Mouse (Mus musculus) heart, adult 18-20 months (tissue): ENCODE measurements around the gene Gar1. TPM values are rescaled to one million over a fixed set of nuclear protein-coding genes. Genes with fewer than 3 reads are reported as not detected.
A peak's percentile ranks its signal among the peaks of the same experiment; 100 is the strongest.

Experiments
- DNase-seq, 2 experiments: peaks; one replicate each; pipeline ENCODE4 v3.0.0; 2021 to 2022; ENCODE audit warnings: mixed read lengths in 1 of 2
- long read RNA-seq, 2 experiments: library from polyadenylated mRNA; stranded (forward); transcript quantifications; one replicate each; pipeline ENCODE4 v2.0.0; 2021
- total RNA-seq, 2 experiments: library from RNA; stranded (reverse); gene quantifications; 2 replicates each; pipeline ENCODE4 v1.2.3; 2021

Gene Gar1
- total RNA-seq = 10 to 100 TPM; 14.7 to 17.5 TPM
- long read RNA-seq, experiment 1, transcript Gar1-201 (7 exons, 1,271 nt) = major isoform, 8 of 13 reads
- long read RNA-seq, experiment 1, partial matches to known transcripts = 0 of 13 reads
- long read RNA-seq, experiment 1, other reads (novel, unspliced or antisense) = 5 of 13 reads
- long read RNA-seq, experiment 2, partial matches to known transcripts = 2 of 11 reads
- long read RNA-seq, experiment 2, other reads (novel, unspliced or antisense) = 5 of 11 reads

DNA sequence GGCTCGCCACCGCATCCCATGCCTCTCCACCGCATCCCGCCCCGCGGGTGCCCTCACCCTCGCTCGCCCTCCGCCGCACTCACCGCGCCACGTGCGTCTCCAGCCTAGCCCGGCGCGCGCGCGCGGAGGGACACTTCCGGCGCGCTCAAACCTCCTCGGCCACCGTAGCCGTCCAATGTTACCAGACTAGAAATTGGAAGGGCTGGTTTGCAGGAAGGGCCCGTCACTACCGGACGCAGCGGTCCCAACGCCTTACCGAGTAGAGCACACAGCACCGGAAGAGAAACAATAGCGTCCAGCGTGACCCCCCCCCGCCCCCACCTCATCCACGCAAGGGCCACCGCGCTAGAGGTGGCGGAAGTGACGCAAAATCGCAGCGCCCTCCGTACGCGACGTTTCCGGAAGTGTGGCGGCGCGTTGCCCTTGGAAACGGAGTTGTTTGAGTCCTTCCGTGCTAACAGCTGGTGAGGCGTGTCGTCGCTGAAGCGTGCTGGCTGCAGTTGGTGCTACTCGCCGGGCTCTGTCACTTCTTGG, at the start of gene Gar1:
Gene Gar1 (minus strand): TSS at position 362 of the 534 bp plus-strand sequence.
- peak; percentile 97 for DNase-seq

DNA sequence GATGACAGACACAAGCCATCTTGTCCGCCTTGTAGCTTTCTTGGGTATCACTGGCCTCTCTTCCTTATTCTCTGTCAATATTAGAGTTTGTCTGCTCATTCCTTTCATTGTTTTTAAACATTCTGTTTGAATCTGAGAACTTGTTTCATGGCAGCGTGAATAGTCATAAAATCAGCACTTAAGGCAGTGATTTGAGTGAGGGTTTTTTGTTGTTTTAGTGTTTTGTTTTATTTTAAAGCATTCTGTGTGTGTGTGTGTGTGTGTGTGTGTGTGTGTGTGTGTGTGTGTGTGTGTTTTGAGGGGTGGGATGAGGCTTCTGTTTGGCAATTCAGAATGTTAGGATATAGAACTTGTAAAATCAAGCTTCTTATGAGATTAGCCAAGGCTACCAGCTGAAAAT, 48.7 kb upstream of the Gar1 start:
- DNase-seq = no peak

DNA sequence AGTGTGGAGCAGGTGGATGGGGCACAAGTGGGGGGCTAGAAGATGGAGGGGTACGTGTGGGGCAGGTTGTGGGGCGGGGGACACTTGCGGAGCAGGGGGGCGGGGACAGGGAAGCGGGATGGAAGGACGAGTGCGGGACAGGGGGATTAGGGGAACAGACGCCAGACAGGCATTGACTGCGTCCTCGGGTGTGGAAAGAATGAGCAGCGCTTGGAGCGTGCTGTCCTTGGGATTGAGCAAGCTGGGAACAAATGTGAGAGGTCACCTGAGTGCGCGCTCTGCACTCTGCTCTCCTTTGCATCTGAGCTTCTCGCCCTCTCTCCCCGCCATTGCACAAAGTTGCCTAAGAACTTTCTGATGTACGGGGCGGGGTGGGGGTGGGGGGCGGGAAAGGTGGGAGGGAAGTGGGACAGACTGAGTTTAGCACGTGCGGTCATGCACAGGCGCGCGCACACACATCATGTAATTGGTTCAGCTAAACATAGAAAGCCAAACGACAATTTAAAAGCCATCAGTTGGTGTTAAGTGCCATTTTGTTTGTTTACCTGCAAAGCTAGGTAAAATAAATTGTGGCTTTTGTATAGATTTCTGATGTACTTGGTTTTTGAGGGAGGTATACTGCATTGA, 48.0 kb upstream of the Gar1 start:
- DNase-seq = peak; percentile 45 to 58

- DNase-seq = peak; percentile 91 to 94
Measured at GRCm38 (mm10) chr3:129878405-129879021, 47.3 kb upstream of the Gar1 start, which contains the start of gene Pla2g12a. Pla2g12a (plus strand) TSS chr3:129878606.

DNA sequence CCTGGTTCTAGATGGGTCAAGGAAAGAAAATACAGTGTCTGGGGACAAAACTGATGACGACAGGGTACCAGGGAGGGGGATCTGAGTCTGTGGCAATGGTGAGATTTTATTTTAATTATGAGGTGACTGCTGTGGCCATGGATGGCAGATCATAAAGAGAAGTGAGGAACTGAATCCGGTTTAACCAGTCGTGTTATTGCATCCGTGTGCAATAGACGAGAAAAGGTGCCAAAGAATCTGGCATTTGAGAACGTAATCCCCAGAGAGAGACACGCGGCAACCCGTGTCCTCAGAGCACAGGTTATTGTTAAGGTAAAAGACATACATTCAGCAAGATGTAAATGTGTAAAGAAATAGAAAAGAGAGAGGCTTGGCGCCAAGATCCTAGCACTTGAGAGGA, 46.1 kb upstream of the Gar1 start:
- DNase-seq = no peak

DNA sequence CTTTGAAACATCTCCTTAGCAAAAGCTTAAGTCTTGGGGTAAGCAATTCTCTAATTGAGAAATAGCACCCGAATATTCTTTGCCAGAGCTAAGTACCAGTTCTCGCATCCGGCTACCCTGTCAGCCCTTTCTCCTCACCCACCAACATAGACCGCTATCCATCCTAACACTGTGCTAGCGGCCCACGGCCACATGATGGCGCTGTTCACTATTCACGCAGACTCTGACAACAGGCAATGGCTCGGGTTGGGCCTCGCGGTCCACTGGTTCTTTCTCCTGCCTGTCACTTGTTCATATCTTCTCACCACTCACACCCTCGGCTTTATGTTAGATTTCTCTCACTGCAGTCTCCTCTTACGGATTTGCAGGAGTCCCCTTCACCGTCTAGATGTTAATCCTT, 32.5 kb upstream of the Gar1 start:
- DNase-seq = peak; percentile 33 to 61

GRCm38 (mm10) chr3:129862592-129862991, 31.4 kb upstream of the Gar1 start:
- no peak for DNase-seq

DNA sequence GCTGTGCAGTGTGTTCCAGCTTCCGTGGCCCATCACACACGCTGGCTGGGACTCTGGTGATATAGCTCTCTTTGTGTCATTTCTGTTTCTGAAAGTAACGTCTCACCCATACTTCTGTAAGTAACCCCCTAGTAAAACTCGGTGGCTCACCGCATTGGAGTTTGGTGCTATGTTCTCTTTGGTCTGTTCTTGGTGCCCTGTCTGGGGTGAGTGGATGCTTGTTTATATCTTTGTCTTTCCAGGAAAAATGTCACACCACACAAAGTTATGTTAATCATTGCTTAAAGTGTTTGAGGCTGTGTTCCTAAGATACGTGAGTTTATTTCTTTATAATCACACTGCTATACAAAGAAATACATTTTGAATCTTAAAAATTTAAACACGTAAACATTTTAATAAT, 15.7 kb upstream of the Gar1 start:
- no peak for DNase-seq

DNA sequence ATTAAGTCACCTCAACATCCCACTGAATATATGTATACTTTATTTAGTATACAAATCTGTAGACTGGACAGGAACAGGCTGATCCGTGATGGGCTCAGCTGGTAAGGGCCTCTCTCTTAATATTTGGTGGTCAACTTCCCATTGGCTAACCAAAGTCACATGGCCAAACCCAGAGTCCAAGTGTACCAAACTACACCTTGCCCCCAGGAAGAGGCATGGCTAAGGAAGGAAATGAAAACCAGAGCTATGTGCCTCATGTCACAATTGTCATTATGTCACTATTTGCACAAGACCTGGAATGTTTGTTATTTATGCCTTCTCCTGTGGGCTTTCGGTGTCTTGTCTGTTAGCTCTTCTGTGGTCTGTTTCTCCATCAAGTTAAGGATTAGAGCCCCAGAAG, 14.7 kb upstream of the Gar1 start:
- no peak for DNase-seq

DNA sequence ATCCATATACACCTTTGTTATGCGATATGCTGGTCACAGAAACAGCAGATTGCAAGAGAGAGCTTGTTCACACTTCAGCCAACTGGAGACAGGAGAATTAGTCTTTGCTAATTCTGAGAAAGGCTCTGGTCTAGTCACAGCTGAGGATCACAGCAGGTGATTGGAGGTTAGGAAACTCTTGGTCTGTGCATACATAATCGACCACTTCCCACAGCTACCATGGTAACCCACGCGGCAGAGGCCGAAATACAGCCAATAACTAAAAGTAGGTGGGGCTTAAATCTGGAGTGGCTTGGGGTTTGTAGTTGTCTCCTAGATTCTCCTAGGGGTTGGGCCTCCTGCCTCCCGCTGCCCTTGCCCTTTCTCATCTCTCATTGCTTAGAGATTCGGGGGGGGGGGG, 6.8 kb upstream of the Gar1 start:
- no peak for DNase-seq

DNA sequence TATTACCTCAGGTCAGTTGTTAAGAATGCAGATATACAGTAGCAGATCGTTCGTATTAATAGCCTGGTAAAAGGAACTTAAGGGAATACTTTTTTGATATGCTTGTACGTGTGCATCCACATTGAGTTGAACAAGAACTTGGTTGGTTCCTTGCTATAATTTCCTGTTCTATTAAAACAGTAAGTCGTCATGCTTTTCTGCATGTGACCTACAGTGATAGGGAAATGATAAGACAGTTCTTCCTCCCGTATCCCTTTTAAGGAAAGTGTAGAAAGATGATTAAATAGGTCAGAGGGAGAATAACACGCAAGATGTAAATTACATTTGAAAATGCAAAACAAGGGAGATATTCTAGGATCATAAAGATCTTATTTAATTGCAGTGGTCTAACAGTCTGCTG, 5.8 kb upstream of the Gar1 start:
- DNase-seq = no peak

DNA sequence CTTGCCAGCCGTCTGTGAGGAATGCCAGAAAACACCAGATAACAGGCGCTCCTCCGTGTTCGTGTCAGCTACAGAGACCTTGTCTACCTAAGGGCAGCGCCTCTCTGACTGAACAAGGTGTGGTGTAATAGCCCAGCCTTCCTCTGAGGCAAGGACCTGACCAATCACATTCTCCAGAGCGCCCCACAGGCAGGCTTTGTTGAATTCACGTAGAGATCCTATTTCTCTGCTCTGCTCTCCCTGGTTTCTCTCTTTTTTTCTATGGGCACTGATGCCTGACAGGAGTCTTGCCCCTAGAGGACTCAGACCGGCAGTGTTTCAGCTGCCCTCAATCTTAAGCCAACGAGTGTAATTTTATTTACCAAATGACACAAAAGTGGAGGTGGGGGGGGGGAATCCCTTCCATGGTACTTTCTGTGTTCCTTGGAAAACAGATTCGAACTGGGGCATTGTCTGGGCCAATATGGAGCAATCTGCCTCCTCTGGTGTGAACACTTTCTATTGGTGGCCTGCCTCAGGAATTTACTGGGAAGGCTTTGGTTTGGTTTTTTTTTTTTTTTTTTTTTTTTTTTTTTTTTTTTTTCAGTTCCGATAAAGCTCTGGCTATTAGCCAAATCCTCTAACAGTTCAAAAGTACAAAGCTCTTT, 5.0 kb upstream of the Gar1 start:
- DNase-seq = peak in 1 of 2 experiments; percentile 15

DNA sequence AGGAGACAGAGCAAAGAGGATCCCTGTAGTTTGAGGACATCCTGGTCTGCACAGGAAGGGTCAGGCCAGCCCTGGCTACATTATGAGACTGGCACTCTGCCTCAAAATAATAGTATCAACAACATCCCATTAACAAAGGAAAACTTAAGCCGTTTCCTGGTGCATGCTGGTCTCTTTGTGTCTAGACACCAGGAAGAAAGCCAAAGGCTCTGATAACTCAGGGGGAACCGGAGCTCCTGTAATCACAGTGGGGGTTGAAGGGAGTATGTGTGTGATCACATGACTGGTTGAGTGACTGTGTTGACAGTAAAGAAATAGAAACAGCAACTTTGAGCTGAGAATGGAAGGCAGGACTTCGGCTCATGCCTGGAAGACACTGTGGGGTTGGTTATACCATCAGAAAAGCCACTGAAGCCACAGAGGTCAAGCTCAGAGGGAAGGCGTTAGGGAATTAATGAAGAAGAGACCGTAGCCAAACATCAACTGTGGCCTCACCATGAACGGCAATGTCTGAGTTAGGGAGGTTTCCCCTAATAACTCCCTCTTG, 4.3 kb upstream of the Gar1 start, which contains the start of gene Cfi:
Gene Cfi (plus strand): TSS at position 497 of the 547 bp plus-strand sequence.
- no peak for DNase-seq

DNA sequence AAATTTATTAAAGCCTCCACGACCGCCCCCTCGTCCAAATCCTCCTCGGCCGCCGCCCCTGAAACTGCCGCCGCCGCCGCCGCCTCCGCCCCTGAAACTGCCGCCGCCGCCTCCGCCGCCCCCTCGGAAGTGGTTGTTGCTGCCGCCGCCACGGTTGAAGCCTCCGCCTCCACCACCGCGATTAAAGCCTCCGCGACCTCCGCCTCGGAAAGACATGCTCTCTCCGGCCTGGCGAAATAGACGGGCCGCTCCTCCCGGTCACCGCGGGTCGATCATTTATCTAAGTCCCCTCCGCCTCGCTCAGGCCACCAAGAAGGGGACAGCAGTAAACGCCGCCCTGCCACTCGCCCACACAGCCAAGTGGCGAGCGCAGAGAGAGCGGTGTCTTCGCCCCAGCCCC, 570 bp downstream of the Gar1 start:
- no peak for DNase-seq

DNA sequence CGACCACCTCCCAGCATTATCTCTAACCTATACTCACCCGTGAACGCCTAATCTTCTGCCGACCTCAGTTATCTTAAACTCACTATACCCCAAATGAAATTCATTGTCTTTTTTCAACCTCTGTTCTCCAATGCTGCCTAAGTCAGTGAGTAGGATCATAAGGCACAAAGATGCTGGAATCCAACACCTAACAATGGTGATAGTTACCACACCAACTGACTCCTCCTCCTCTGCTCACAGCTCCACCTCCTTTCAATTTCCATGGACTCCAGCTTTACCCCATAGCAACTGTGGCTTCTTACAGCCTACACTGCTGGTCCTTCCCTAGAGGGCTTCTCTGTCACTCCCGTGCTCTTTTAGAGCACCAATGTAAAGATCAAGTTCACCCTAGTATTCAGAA, 3.5 kb downstream of the Gar1 start:
- DNase-seq = no peak

DNA sequence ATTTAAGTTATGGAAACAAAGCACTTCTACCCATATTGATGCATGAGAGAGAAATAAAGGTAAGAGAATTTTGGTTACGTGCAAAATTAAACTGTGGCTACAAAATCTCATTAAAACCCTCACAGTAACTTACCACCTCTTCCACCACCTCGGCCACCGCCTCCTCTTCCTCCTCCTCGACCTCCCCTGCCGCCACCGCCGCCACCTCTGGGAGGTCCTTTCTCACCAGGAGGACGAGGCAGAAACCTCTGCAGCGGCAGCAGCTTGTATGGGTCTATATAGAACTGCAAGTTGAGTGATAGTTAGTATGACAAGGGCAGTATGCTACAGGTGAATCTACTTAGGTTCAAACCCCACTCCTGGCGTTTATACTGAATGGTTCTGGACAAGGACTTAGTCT, 4.5 kb downstream of the Gar1 start:
- no peak for DNase-seq

GRCm38 (mm10) chr3:129824891-129825290, 6.3 kb downstream of the Gar1 start:
- no peak for DNase-seq

DNA sequence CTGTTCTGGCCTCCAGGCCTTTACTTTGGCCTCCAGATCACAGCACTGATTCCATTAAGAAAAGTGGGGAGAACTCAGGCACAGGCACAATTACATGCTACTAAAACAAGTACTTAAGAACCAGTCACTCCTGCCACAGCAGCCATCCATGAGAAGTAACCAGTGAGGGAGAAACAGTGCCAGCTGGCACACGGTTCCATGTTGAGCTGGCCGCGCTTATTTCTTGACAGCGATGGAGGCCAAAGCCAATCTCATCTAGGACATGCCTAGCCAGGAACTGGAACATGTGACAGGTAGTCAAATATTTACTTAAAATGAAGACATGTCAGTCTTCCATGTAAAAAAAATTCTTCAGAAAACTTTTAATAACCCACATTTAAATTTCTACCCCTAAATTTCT, 7.0 kb downstream of the Gar1 start:
- DNase-seq = peak; percentile 31 to 43

- DNase-seq = peak; percentile 4 to 33
Measured at GRCm38 (mm10) chr3:129823293-129823692, 7.9 kb downstream of the Gar1 start.

DNA sequence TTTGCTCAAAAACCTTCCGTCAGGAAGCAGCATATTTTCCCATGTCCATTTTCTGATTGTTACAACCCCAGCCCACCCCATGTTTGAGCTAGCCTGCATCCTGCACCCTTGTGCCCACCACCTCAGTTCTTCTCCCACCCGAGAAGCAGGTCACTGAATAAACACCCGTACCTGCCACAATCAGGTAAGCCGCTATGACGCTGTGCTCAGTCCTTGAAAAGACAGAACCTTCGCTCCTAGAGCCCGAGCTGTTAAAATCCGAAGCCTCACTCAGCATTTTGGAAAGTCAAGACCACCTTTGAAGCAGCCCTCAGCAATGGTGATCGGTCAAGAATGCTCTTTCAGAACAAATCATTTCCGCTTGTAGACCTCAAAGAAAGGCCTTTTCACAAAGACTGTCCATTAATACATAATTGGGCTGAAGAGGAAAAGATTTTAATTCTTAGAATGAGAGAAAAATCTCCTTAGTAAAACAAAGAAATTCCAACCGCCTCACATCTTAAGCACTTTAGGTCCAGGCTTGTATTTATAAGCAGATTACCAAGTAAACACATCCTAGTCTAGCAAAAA, 8.9 kb downstream of the Gar1 start, which contains the start of gene Rrh:
Gene Rrh (minus strand): TSS at position 382 of the 570 bp plus-strand sequence.
- DNase-seq = no peak

DNA sequence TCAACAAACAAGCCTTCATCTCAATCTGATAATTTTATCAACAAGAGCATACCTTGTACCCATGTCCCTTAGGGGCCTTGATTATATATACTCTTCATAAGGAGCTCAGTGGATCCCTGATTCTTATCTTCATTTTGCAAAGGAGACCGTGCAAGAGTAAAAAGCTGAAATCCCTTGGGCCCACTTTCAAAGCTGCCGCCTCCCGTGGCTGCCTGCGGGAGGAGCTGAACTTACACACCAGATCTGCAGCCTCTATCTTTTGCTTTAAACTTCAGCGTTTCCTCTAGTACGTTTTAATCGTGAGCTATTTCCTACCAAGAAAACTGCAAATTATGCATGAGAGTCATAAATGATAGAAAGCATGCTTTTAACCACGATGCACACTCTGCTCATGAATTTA, 9.5 kb downstream of the Gar1 start:
- DNase-seq = no peak

- peak in 1 of 2 experiments; percentile 2 for DNase-seq
Measured at GRCm38 (mm10) chr3:129820847-129821246, 10.3 kb downstream of the Gar1 start.
